Mouse (Mus musculus) liver, embryonic 18 days (tissue): ENCODE results near the gene Dhfr. TPM values are rescaled to one million over a fixed set of nuclear protein-coding genes. Genes with fewer than 3 reads are reported as not detected.

Experiments
- polyA plus RNA-seq: library from polyadenylated mRNA; depleted of rRNA; stranded (reverse); fragments of >200 nt; gene quantifications from 2 replicates; pipeline ENCODE4 v1.2.3, GENCODE M21; 2012; rRNA removed

Gene Dhfr
- 5.4 and 6.4 TPM in 2 replicates for polyA plus RNA-seq

GRCm38 (mm10) chr13:92354456-92355271 lies at the start of gene Dhfr, which contains the start of gene Msh3:
Gene Dhfr (plus strand): TSS chr13:92354726.
Gene Msh3 (minus strand): TSS chr13:92355003.

GRCm38 (mm10) chr13:92305680-92306079 lies 48.8 kb upstream of the Dhfr start, which contains the start of gene Gm20379:
Gene Gm20379 (plus strand): TSS chr13:92305980.

GRCm38 (mm10) chr13:92425758-92426264 lies 71.3 kb downstream of the Dhfr start, which contains the start of gene Ankrd34b:
Gene Ankrd34b (plus strand): TSS chr13:92425896.

Other genes with a start within 250 kb of the Dhfr start
- 0.02 and 0.12 TPM in 2 replicates for gene Rasgrf2, start 223.1 kb upstream of the Dhfr start, polyA plus RNA-seq
- not detected in 2 replicates for gene Gm20379, start 48.7 kb upstream of the Dhfr start, polyA plus RNA-seq
- 6.4 and 7.0 TPM in 2 replicates for gene Msh3, start 277 bp downstream of the Dhfr start, polyA plus RNA-seq
- gene Ankrd34b, start 71.2 kb downstream of the Dhfr start, polyA plus RNA-seq = under 0.01 TPM in 1 of 2 replicates, not detected in the other
- gene Fam151b, start 129.3 kb downstream of the Dhfr start, polyA plus RNA-seq = 1.2 and 1.6 TPM in 2 replicates
- 1.3 TPM in 2 replicates for gene Zfyve16, start 176.1 kb downstream of the Dhfr start, polyA plus RNA-seq
- gene Spz1, start 221.4 kb downstream of the Dhfr start, polyA plus RNA-seq = not detected in 2 replicates